In the genomic region with DNA sequence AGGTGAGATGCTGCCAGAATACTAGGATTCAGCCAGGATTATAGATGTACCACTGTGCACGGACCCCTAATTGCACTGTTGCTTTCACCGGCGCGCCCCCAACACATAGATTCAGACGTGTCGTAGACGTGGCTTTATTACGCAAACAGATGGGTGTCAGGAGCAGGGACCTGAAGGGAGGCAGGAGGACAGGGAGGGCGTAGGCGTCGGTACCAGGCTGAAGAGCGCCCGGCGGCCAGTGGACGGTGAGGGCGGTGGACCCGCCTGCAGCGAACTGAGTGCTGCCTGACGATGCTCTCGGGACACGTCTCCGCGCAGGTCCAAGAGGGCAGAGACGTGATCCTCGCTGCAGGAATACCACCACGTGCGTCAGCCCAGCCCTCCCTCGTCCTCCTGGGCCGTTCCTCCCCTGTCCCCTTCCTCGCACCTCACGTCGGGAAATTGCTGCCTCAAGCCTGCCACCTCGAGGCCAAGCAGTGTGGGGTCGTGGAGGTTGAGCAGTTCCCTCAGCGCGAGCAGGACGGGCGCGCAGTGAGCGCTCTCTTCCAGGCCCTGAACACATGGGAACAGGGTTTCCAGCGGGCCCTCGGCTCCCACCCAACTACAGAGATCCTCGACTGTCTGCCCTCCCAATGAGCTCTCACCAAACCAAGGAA, we compare ENCODE assay signal across 8 mouse cellular contexts. TPM values are rescaled to one million over a fixed set of nuclear protein-coding genes. Genes with fewer than 3 reads are reported as not detected.
A peak's percentile ranks its signal among the peaks of the same experiment; 100 is the strongest.
DNase-seq lines count a peak whose midpoint lies in the region; ATAC-seq and TF ChIP-seq lines count a peak whose summit lies in the region.

A gene (minus strand): TSS at position 60 of the 656 bp plus-strand sequence.

- TF ChIP-seq CTCF in spleen, adult 2 months (IDR thresholded peaks at IDR 0.05; ENCODE audit: extremely low read depth, insufficient read depth, insufficient read length, insufficient replicate concordance), result peak; percentile 22; the same call in 1 of the 2 replicates
- peak; percentile 67 for TF ChIP-seq CTCF in layer of hippocampus, adult 2 months (conservative IDR thresholded peaks at IDR 0.05)

- H3K9me3 ChIP-seq in lung, embryonic 16.5 days (ENCODE audit: control insufficient read depth, low read length), result no peaks in the 10 kb centered on the region

- no peaks in the 10 kb centered on the region for H3K27me3 ChIP-seq in spleen, adult 2 months (ENCODE audit: control insufficient read depth, insufficient read depth, low read length)
- H3K27me3 ChIP-seq in lung, embryonic 16.5 days (ENCODE audit: control insufficient read depth, insufficient read depth, low read depth, low read length), result peaks cover 7% of the 10 kb centered on the region

- H3K36me3 ChIP-seq in spleen, adult 2 months (ENCODE audit: control insufficient read depth, insufficient read depth, low read length), result no peaks in the 10 kb centered on the region
- no peaks in the 10 kb centered on the region for H3K36me3 ChIP-seq in lung, embryonic 16.5 days (ENCODE audit: control insufficient read depth, insufficient read depth, low read length)

- H3K9ac ChIP-seq in lung, embryonic 16.5 days (ENCODE audit: low read length), result peak within 1 kb of the TSS; percentile 65

- peak within 1 kb of the TSS; percentile 63 for H3K4me2 ChIP-seq in lung, embryonic 16.5 days (ENCODE audit: low read depth, low read length)

- peak within 1 kb of the TSS; percentile 75 for H3K27ac ChIP-seq in spleen, adult 2 months (ENCODE audit: insufficient read depth, low read length)
- peak within 1 kb of the TSS; percentile 89 for H3K27ac ChIP-seq in layer of hippocampus, adult 2 months
- H3K27ac ChIP-seq in lung, embryonic 16.5 days (ENCODE audit: low read length), result peak within 1 kb of the TSS; percentile 82

- WGBS in spleen, adult 2 months, result 8% methylated on average over 43 of the region's 43 CpGs
- WGBS in lung, embryonic 16.5 days, result 2% methylated on average over 43 of the region's 43 CpGs

- no peak for TF ChIP-seq POLR2A in spleen, adult 2 months (IDR thresholded peaks at IDR 0.05; ENCODE audit: low read depth, low read length)

- DNase-seq in spleen, adult 2 months (ENCODE audit: low read depth in 1 of 2, low spot score in 2 of 2), result peak in 1 of 2 experiments; percentile 45
- no peak for DNase-seq in spleen, postnatal 14 days (ENCODE audit: low spot score in 2 of 2)
- peak; percentile 80 for DNase-seq in cerebellum, adult 9-10 months
- DNase-seq in frontal cortex, adult 2 months (ENCODE audit: extremely low spot score in 1 of 2, low spot score in 1 of 2), result no peak
- peak in 1 of 2 experiments; percentile 53 for DNase-seq in layer of hippocampus, adult 2 months (ENCODE audit: low spot score in 2 of 2)
- DNase-seq in retina, embryonic 14.5 days (ENCODE audit: low spot score), result peak; percentile 74
- no peak for DNase-seq in ovary, postnatal 14 days (ENCODE audit: low spot score)

- H3K4me1 ChIP-seq in spleen, adult 2 months (ENCODE audit: control insufficient read depth, insufficient read depth, insufficient read length), result peaks cover 11% of the 10 kb centered on the region
- peaks cover 24% of the 10 kb centered on the region for H3K4me1 ChIP-seq in lung, embryonic 16.5 days (replicated peaks; ENCODE audit: control insufficient read depth, insufficient read depth, low read length)

- H3K4me3 ChIP-seq in spleen, adult 2 months (ENCODE audit: extremely low read depth, insufficient read depth, insufficient read length), result peak within 1 kb of the TSS; percentile 85
- H3K4me3 ChIP-seq in layer of hippocampus, adult 2 months, result peak within 1 kb of the TSS; percentile 78
- peak within 1 kb of the TSS; percentile 56 for H3K4me3 ChIP-seq in lung, embryonic 16.5 days (ENCODE audit: low read length)

- peak; percentile 40 for ATAC-seq in lung, embryonic 16.5 days (ENCODE audit: low read depth)

RNA-seq across cellular contexts. Expression of the gene that starts here (rescaled TPM):
- 3.7 and 3.9 TPM in 2 replicates for polyA plus RNA-seq in spleen, adult 2 months (2012; rRNA removed)
- polyA plus RNA-seq in frontal cortex, adult 2 months (2012; rRNA removed), result 33.3 and 33.4 TPM in 2 replicates
- total RNA-seq in layer of hippocampus, adult 2 months (2021), result 10 to 100 TPM; 20.0 to 24.4 TPM
- polyA plus RNA-seq in lung, embryonic 16.5 days (2015; fragmentation: Nextera tagmentation; extraction: Ambion mirVana), result 8.3 and 9.5 TPM in 2 replicates

Comparison
In these comparisons a context has a peak if more than half of its experiments do, and no peak if none do; other contexts are left out.
1. DNase-seq: peak in cerebellum, adult 9-10 months (single experiment) and retina, embryonic 14.5 days (single experiment); none in spleen, postnatal 14 days (0 of 2), frontal cortex, adult 2 months (0 of 2) and ovary, postnatal 14 days (single experiment).
2. Peak in every context shown above with its lines, with median percentiles within 50 percentile points of each other: H3K27ac ChIP-seq and H3K4me3 ChIP-seq.